Mouse (Mus musculus) granulocyte monocyte progenitor cell, adult 5-6 weeks (primary cell): Measurements from ENCODE around the gene Slc7a8. TPM values are rescaled to one million over a fixed set of nuclear protein-coding genes. Genes with fewer than 3 reads are reported as not detected.
"Not testable (repeated sequence)": the region's sequence is repeated elsewhere in the genome, so short reads cannot be mapped to it uniquely, and the experiment has no call there.

Experiments used
- ATAC-seq: replicated peaks from 2 replicates; pipeline ENCODE4 v1.8.0; 2016; ENCODE audit warnings: mild to moderate bottlenecking, moderate TSS enrichment, inconsistent platforms; ENCODE audit not compliant: poor library complexity, severe bottlenecking
- total RNA-seq, 2 experiments: library from RNA; stranded (forward) in 1 of 2; stranded (reverse) in 1 of 2; fragments of 200-712, 200-1000 nt in 1 of 2; fragments of >200 nt in 1 of 2; fragmentation: Nextera tagmentation in 1 of 2; gene quantifications; 2 replicates each; pipeline ENCODE4 v1.2.3; 2014 to 2017

Gene Slc7a8
- total RNA-seq, 2 experiments from 2014 or later = 3.2 to 7.6 TPM

GRCm38 (mm10) chr14:54782971-54783370 lies 1.2 kb upstream of the Slc7a8 start:
- ATAC-seq = no peak

- peak; percentile 54 for ATAC-seq
Measured at GRCm38 (mm10) chr14:54780836-54781609, 723 bp downstream of the Slc7a8 start.

- ATAC-seq = no peak
Measured at GRCm38 (mm10) chr14:54780084-54780483, 1.7 kb downstream of the Slc7a8 start.

GRCm38 (mm10) chr14:54777893-54778292 lies 3.9 kb downstream of the Slc7a8 start:
- ATAC-seq = 0 out of 2 replicates have a peak, but pooled peaks have one; percentile 4

GRCm38 (mm10) chr14:54776768-54777167 lies 5.0 kb downstream of the Slc7a8 start:
- ATAC-seq = no peak

GRCm38 (mm10) chr14:54775534-54776041 lies 6.2 kb downstream of the Slc7a8 start:
- no peak for ATAC-seq

GRCm38 (mm10) chr14:54772333-54772856 lies 9.4 kb downstream of the Slc7a8 start:
- no peak for ATAC-seq

- peak; percentile 67 for ATAC-seq
Measured at GRCm38 (mm10) chr14:54770373-54770772, 11.4 kb downstream of the Slc7a8 start.

GRCm38 (mm10) chr14:54769068-54769425 lies 12.7 kb downstream of the Slc7a8 start:
- ATAC-seq = no peak

GRCm38 (mm10) chr14:54768314-54769067 lies 13.3 kb downstream of the Slc7a8 start:
- ATAC-seq = peak; percentile 91

- ATAC-seq = not testable (repeated sequence)
Measured at GRCm38 (mm10) chr14:54766937-54767336, 14.8 kb downstream of the Slc7a8 start.

GRCm38 (mm10) chr14:54756382-54756781 lies 25.4 kb downstream of the Slc7a8 start:
- peak; percentile 60 for ATAC-seq

GRCm38 (mm10) chr14:54754602-54755018 lies 27.1 kb downstream of the Slc7a8 start:
- ATAC-seq = peak; percentile 83

- ATAC-seq = peak; percentile 20
Measured at GRCm38 (mm10) chr14:54753986-54754601, 27.7 kb downstream of the Slc7a8 start.

GRCm38 (mm10) chr14:54752938-54753337 lies 28.8 kb downstream of the Slc7a8 start:
- ATAC-seq = no peak

- no peak for ATAC-seq
Measured at GRCm38 (mm10) chr14:54751768-54752167, 30.0 kb downstream of the Slc7a8 start.

- ATAC-seq = peak; percentile 42; the same call in 1 of the 2 replicates
Measured at GRCm38 (mm10) chr14:54749238-54749637, 32.5 kb downstream of the Slc7a8 start.

- ATAC-seq = 0 out of 2 replicates have a peak, but pooled peaks have one; percentile 28
Measured at GRCm38 (mm10) chr14:54747942-54748917, 33.5 kb downstream of the Slc7a8 start.

GRCm38 (mm10) chr14:54746038-54746437 lies 35.7 kb downstream of the Slc7a8 start:
- no peak for ATAC-seq
